Mouse (Mus musculus) hindbrain, postnatal 0 days (tissue): ENCODE results near the gene Zdhhc6. TPM values are rescaled to one million over a fixed set of nuclear protein-coding genes. Genes with fewer than 3 reads are reported as not detected.

Experiments
- ATAC-seq: fragments of 200-750 bp; cut with Nextera tagmentation; 2 replicates; pipeline ENCODE4 v1.8.0; 2017; ENCODE audit warnings: mild to moderate bottlenecking, moderate TSS enrichment, moderate library complexity
- DNase-seq: peaks from one replicate; pipeline ENCODE4 v3.0.0-alpha.2; 2015; ENCODE audit warnings: low spot score
- H3K27ac ChIP-seq: fragments of 300-500 bp; sonication (generic); 2 replicates; pipeline ENCODE4 v1.5.1; 2014; ENCODE audit warnings: mild to moderate bottlenecking
- H3K27me3 ChIP-seq: fragments of 300-500 bp; sonication (generic); 2 replicates; pipeline ENCODE4 v1.6.1; 2014; ENCODE audit warnings: low read length, mixed read lengths; ENCODE audit not compliant: insufficient read depth
- H3K36me3 ChIP-seq: fragments of 300-500 bp; sonication (generic); 2 replicates; pipeline ENCODE4 v1.6.1; 2014; ENCODE audit warnings: low read length, mixed read lengths; ENCODE audit not compliant: insufficient read depth
- H3K4me1 ChIP-seq: fragments of 300-500 bp; sonication (generic); 2 replicates; pipeline ENCODE4 v1.6.1; 2014; ENCODE audit warnings: antibody characterized with exemption, low read length, mixed read lengths; ENCODE audit not compliant: insufficient read depth
- H3K4me2 ChIP-seq: fragments of 300-500 bp; sonication (generic); 2 replicates; pipeline ENCODE4 v1.6.1; 2014; ENCODE audit warnings: low read depth, mild to moderate bottlenecking, low read length, moderate library complexity, mixed read lengths
- H3K4me3 ChIP-seq: fragments of 300-500 bp; sonication (generic); 2 replicates; pipeline ENCODE4 v1.5.1; 2014; ENCODE audit warnings: low read length
- H3K9ac ChIP-seq: fragments of 300-500 bp; sonication (generic); replicated peaks from 2 replicates; pipeline ENCODE4 v1.6.1; 2014; ENCODE audit warnings: mild to moderate bottlenecking, low read length, moderate library complexity, mixed read lengths
- H3K9me3 ChIP-seq: fragments of 300-500 bp; sonication (generic); 2 replicates; pipeline ENCODE4 v1.6.1; 2016; ENCODE audit warnings: low read length, mixed read lengths
- CTCF ChIP-seq: IDR thresholded peaks from 2 replicates; pipeline ENCODE4 v1.5.1; 2016; ENCODE audit warnings: antibody characterized with exemption, control low read depth, low read depth
- WGBS: fragments of 180-500 bp; shearing (Covaris S2); extraction: QIAGEN DNeasy Blood & Tissue Kit; methylation state at CpG from one replicate; pipeline ENCODE4 v1.1.7; 2014; 5-methylcytosine and 5-hydroxymethylcytosine counted together
- polyA plus RNA-seq: library from polyadenylated mRNA; unstranded; fragments of >200 nt; fragmentation: Nextera tagmentation; extraction: Ambion mirVana; gene quantifications from 2 replicates; pipeline ENCODE4 v1.2.1, GENCODE M21; 2015
- total RNA-seq: library from RNA; depleted of rRNA; stranded (reverse); fragments of >200 nt; gene quantifications from 2 replicates; pipeline ENCODE4 v1.2.3, GENCODE M21; 2014

The Zdhhc6 gene
- total and polyA plus RNA-seq, 2 experiments from 2014 or later: 38.3 to 56.8 TPM

DNA sequence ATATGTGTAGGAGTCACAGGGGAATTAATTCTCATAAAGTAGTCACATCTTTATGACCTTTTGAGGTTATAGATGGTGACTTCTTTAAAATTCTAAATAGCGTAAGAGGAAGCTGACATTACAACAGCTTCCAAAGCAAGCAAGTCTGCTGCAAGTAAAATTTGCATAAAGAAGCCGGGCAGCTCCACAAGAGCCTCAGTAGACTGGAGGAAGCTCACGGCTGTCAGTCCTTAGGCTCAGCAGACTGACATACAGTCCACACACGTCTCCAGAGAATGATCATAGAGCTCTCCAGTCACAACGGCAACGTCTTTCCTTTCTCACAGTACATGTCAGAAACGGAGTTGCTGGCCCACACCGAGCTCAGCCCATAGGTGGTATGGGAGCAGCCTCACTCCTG is 4.0 kb downstream of the Zdhhc6 start:
- TF ChIP-seq CTCF: no peak
- DNase-seq (no peak), ATAC-seq (no peak)
- H3K27me3 ChIP-seq: no peaks in the 10 kb centered on the region
- no peak overlapping the region for H3K9ac ChIP-seq
- 85% methylated on average over 8 of the region's 8 CpGs for WGBS
- H3K4me1 ChIP-seq: peaks cover 4% of the 10 kb centered on the region; the same call in 1 of the 2 replicates
- H3K4me3 ChIP-seq: no peak overlapping the region
- H3K4me2 ChIP-seq: no peak overlapping the region
- H3K27ac ChIP-seq: no peak overlapping the region
- H3K9me3 ChIP-seq: no peaks in the 10 kb centered on the region
- peaks cover 28% of the 10 kb centered on the region for H3K36me3 ChIP-seq

DNA sequence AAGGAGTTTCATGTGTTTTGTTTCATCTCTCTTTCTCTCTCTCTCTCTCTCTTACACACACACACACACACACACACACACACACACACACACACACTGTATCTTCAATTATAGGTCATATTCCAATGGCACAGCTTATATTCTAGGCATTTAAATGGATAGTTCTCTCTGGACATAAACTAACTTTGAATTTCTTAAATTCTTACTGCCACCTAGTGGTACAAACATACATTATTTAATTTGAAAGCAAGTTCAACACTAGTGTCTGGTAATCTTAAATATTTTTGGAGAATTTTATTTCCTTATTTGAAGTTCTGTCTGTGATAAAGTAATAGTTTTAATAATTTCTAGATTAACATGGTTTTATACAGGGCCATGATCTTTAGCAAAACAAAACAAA is 10.8 kb downstream of the Zdhhc6 start:
- DNase-seq: peak; percentile 59
- Histone ChIP-seq H3K36me3 (peaks cover 55% of the 10 kb centered on the region), H3K4me3 (no peak overlapping the region), H3K9ac (no peak overlapping the region), H3K4me1 (no peaks in the 10 kb centered on the region), H3K27me3 (no peaks in the 10 kb centered on the region), H3K9me3 (no peaks in the 10 kb centered on the region), H3K4me2 (no peak overlapping the region), H3K27ac (no peak overlapping the region)
- ATAC-seq: no peak
- peak; percentile 58 for TF ChIP-seq CTCF

GRCm38 (mm10) chr19:55300525-55300924 is 15.3 kb downstream of the Zdhhc6 start:
- H3K36me3 ChIP-seq: peaks cover 31% of the 10 kb centered on the region
- DNase-seq: no peak
- H3K4me1 ChIP-seq: no peaks in the 10 kb centered on the region
- H3K27me3 ChIP-seq: no peaks in the 10 kb centered on the region
- H3K4me3 ChIP-seq: no peak overlapping the region
- 81% methylated on average over 3 of the region's 3 CpGs for WGBS
- H3K27ac ChIP-seq: no peak overlapping the region
- no peak for ATAC-seq
- no peak overlapping the region for H3K4me2 ChIP-seq
- H3K9ac ChIP-seq: no peak overlapping the region
- no peaks in the 10 kb centered on the region for H3K9me3 ChIP-seq
- TF ChIP-seq CTCF: no peak

- Histone ChIP-seq H3K27me3 (no peaks in the 10 kb centered on the region), H3K9ac (no peak overlapping the region), H3K36me3 (peaks cover 31% of the 10 kb centered on the region), H3K27ac (no peak overlapping the region), H3K4me1 (no peaks in the 10 kb centered on the region), H3K4me2 (no peak overlapping the region), H3K4me3 (no peak overlapping the region), H3K9me3 (no peaks in the 10 kb centered on the region)
- no peak for ATAC-seq
- 85% methylated on average over 1 of the region's 1 CpGs for WGBS
- no peak for TF ChIP-seq CTCF
- no peak for DNase-seq
These were observed 16.5 kb downstream of the Zdhhc6 start for GRCm38 (mm10) chr19:55299378-55299777.

DNA sequence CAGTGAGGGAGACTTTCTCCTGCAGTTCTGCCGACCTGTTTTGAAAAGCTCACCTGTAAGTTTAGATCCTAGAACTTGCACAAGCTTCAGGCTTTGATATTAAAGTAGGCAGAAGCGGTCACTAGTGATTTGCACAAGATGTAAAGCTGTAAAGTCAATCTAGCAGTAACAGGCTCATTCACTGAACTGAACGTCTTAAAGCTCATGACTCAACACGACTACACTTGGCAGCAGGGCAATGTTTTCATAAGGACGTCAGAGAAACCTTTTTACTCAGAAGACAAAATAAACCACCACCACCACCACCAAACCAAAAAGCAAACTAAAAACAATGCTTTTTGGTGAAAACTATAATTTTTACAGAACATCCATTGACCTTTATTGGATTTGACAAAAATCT is 17.9 kb downstream of the Zdhhc6 start:
- no peak overlapping the region for H3K4me3 ChIP-seq
- no peak overlapping the region for H3K27ac ChIP-seq
- WGBS: 86% methylated on average over 5 of the region's 5 CpGs
- TF ChIP-seq CTCF: no peak
- no peak overlapping the region for H3K4me2 ChIP-seq
- peaks cover 26% of the 10 kb centered on the region for H3K36me3 ChIP-seq
- ATAC-seq: no peak
- no peak for DNase-seq
- H3K9ac ChIP-seq: no peak overlapping the region
- H3K9me3 ChIP-seq: no peaks in the 10 kb centered on the region
- no peaks in the 10 kb centered on the region for H3K27me3 ChIP-seq
- H3K4me1 ChIP-seq: no peaks in the 10 kb centered on the region

GRCm38 (mm10) chr19:55297489-55297888 is 18.3 kb downstream of the Zdhhc6 start:
- H3K9ac ChIP-seq: no peak overlapping the region
- DNase-seq (no peak), ATAC-seq (no peak)
- H3K4me3 ChIP-seq: no peak overlapping the region
- WGBS: 99% methylated on average over 2 of the region's 2 CpGs
- no peak for TF ChIP-seq CTCF
- H3K27me3 ChIP-seq: no peaks in the 10 kb centered on the region
- H3K36me3 ChIP-seq: peaks cover 22% of the 10 kb centered on the region
- no peak overlapping the region for H3K4me2 ChIP-seq
- H3K27ac ChIP-seq: no peak overlapping the region
- no peaks in the 10 kb centered on the region for H3K4me1 ChIP-seq
- no peaks in the 10 kb centered on the region for H3K9me3 ChIP-seq

DNA sequence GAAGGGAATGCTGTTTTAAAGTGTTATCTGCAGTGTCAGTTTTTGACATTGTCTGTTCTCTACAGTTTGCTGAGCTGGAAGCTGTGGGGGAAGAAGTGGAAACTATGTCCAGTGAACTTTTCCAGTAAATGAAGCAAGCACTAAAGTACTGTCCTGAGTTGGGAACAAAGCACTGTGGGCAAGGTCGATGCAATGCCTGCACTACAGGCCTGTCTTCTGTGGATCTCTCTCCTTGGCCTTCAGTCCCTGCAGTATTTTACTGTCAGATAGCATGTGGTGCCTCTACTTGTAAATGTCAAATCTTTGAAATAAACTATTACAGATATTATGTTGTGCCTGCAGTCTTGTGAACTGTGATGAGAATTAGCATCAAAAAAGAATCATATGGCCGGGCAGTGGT is 19.5 kb downstream of the Zdhhc6 start:
- Histone ChIP-seq H3K9ac (no peak overlapping the region), H3K36me3 (peaks cover 13% of the 10 kb centered on the region; the same call in 1 of the 2 replicates), H3K4me3 (no peak overlapping the region), H3K4me1 (no peaks in the 10 kb centered on the region), H3K4me2 (no peak overlapping the region), H3K9me3 (no peaks in the 10 kb centered on the region), H3K27me3 (no peaks in the 10 kb centered on the region), H3K27ac (no peak overlapping the region)
- no peak for TF ChIP-seq CTCF
- no peak for DNase-seq
- WGBS: 95% methylated on average over 2 of the region's 2 CpGs
- no peak for ATAC-seq
